Mouse (Mus musculus): ENCODE data around the gene Cfc1. TPM values are rescaled to one million over a fixed set of nuclear protein-coding genes. Genes with fewer than 3 reads are reported as not detected.
"Not testable (repeated sequence)": the region's sequence is repeated elsewhere in the genome, so short reads cannot be mapped to it uniquely, and the experiment has no call there.

The Cfc1 gene
- total RNA-seq (2021), result not detected in 2 replicates
- long read RNA-seq, result 0 reads

GRCm38 (mm10) chr1:34535043-34535698 is at the start of gene Cfc1:
TSS of gene Cfc1 (plus strand) at chr1:34535648.
- not testable (repeated sequence) for DNase-seq

DNA sequence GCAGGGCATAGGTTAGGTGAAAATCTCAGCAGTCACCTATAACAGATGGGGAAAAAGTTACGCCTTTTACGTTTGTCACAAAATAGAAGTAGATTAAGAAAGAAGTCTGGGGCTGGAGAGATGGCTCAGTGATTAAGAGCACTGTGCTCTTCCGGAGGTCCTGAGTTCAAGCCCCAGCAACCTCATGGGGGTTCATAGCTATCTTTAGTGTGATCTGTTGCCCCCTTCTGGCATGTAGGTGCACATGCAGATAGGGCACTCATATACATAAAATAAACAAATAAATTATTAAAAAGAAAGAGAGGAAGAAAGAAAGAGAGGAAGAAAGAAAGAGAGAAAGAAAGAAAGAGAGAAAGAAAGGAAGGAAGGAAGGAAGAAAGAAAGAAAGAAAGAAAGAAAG is 48.1 kb upstream of the Cfc1 start:
- no peak for DNase-seq

DNA sequence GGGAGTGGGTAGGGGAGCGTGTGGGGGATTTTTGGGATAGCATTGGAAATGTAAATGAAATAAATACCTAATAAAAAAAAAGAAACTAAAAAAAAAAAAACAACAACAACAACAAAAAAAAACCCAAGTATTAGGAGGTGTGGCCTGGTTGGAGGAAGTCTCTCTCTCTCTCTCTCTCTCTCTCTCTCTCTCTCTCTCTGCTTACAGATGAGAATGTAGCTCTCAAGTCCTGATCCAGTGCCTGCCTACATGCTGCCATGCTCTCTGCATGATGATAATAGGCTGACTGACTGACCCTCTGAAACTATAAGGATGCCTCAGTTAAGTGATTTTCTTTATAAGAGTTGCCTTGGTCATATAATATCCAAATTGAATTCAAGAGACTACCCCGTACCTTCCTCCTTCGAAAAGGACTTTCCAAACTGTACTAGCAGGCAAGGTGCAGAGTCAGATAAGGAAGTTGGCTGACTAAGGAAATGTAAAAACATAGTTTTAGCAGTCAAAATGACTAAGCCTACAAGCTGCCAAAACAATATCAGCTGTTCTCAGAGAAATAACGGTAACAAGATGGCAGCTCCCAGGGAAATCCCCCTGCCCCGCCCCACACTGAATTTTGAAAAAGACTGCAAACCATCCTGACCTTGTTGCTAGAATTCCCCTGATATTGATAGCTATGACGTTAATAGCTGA is 45.5 kb upstream of the Cfc1 start:
- no peak for DNase-seq

DNA sequence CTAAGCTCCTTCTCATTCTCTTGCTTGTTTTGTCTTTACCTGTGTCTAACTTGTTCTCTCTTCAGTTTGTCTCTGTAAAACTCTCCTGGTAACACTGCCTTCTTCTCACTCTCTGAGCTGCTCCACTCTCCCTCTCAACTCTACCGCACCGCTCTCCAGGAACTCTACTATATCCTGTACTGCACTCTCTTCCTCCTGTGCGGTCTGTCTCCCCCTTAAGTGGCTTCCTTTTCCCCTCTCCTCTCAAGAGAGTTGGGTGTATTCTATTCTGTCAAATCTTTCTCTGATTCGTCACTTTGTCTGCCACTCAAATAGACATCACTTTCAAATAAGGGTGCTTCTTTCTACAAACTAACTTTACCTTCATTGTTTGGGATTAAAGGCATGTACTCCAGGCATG is 44.0 kb upstream of the Cfc1 start:
- no peak for DNase-seq

GRCm38 (mm10) chr1:34502991-34503390 is 32.5 kb upstream of the Cfc1 start:
- no peak for DNase-seq

- DNase-seq, result no peak
Measured at GRCm38 (mm10) chr1:34505307-34505706, 30.1 kb upstream of the Cfc1 start.

DNA sequence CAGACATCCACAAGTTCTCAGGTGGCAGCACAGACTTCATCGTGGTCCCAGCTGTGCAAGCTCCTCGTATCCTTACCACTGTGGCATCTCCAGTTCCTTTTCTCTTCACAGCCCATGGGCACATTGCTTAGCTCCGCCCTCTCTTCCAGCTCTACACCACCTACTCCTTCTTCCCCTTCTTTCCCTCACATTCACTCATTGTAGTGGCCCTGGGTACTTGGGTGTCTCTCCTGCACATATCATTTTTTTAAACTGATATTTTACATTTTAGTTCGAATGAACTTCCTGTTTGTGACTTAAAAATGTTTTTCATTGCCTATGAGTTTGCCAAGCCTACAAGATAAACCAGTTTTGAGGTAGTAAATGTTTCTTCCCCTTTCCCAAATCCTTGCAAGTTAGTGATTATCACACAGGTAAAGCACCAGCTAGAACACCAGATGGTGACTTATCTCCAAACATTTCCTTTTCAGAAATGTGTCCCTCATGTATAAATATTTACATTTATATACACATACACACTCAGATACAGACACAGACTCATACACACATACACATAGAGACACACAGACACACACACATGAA is 29.4 kb upstream of the Cfc1 start:
- DNase-seq, result no peak

DNA sequence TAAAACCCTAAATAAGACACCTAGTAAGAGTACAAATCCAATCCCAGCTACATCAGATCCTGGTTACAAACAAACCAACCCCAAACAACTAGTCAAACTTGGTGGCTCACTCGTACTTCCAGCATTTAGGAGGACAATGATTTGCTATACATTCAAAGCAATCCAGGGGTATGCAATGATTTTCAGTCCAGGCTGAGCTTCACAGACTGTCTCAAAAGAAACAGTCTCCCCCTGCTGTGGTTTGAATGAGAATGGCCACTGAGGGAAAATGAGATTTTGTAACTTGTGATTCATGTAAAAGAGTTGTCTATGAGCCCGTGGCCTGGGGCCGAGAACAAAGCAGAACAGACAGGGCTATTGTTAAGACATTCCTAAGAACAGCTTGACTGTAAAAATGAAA is 27.5 kb upstream of the Cfc1 start:
- DNase-seq, result no peak

DNA sequence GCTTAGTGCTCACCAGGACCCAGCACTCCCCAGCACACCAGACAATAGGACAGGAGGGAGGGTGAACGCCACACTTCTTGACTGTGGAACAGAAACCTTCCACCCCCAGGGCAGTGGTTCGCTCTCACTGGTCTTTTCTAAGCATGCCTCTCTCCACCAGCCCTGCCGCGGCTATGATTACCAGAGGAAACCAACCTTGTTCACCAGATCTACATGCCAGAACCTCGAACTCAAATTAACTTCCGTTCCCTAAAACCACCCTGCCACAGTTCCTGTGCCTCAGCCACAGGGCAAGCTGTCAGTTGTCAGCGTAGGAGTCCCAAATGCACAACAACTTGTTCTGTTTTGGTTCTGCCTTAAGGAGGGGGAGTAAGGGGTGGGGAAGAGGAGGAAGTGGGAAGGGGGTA is 24.9 kb upstream of the Cfc1 start:
- DNase-seq, result no peak

GRCm38 (mm10) chr1:34511027-34511426 is 24.4 kb upstream of the Cfc1 start:
- DNase-seq, result peak; percentile 28

DNA sequence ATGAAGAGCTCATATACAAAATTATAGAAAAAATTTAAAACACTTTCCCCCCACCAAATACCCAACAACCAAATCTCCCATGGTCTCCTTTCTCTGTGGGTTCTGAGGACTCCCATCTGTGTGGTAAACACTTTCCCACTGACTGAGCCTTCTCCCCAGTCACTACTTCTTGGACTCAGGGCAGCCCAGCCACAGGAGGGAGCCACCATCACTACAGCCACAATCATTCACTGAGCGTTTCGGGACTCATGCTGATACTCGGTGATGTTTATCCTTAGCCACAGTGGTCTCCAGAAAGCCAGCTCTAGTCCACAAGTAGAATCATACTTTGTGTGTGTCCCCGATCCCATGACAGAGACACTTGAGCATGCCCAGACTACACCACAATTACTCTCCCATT is 22.4 kb upstream of the Cfc1 start:
- no peak for DNase-seq

GRCm38 (mm10) chr1:34516595-34516994 is 18.9 kb upstream of the Cfc1 start:
- DNase-seq, result no peak

GRCm38 (mm10) chr1:34517297-34517696 is 18.2 kb upstream of the Cfc1 start:
- DNase-seq, result not testable (repeated sequence)

DNA sequence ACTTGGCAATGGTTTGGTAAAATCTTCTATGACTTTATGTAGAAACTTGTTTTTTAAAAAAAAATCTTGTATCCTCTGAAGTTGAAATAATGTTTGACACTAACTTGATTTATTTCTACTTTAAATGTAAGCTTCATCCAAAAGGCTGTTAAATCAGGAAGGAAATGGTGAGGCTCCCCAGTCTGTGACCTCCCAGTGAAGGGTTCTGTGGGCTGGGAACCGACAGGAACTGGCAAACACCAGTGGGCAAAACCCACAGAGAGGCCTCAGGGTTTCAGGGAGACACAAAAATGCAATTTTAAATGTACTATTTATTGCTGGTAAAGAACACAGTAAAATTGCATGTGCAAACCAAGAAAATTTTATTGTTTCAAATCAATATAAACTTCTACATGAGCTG is 17.7 kb upstream of the Cfc1 start:
- not testable (repeated sequence) for DNase-seq

- DNase-seq, result no peak
Measured at GRCm38 (mm10) chr1:34518259-34518658, 17.2 kb upstream of the Cfc1 start.

GRCm38 (mm10) chr1:34522205-34522849 is 13.1 kb upstream of the Cfc1 start:
- DNase-seq, result no peak

- DNase-seq, result no peak
Measured at GRCm38 (mm10) chr1:34522850-34523244, 12.6 kb upstream of the Cfc1 start.

GRCm38 (mm10) chr1:34523647-34524046 is 11.8 kb upstream of the Cfc1 start:
- DNase-seq, result no peak

DNA sequence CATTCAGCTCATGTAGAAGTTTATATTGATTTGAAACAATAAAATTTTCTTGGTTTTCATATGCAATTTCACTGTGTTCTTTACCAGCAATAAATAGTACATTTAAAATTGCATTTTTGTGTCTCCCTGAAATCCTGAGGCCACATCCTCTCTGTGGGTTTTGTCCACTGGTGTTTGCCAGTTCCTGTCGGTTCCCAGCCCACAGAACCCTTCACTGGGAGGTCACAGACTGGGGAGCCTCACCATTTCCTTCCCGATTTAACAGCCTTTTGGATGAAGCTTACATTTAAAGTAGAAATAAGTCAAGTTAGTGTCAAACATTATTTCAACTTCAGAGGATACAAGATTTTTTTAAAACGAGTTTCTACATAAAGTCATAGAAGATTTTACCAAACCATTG is 874 bp upstream of the Cfc1 start:
- DNase-seq, result not testable (repeated sequence)

DNA sequence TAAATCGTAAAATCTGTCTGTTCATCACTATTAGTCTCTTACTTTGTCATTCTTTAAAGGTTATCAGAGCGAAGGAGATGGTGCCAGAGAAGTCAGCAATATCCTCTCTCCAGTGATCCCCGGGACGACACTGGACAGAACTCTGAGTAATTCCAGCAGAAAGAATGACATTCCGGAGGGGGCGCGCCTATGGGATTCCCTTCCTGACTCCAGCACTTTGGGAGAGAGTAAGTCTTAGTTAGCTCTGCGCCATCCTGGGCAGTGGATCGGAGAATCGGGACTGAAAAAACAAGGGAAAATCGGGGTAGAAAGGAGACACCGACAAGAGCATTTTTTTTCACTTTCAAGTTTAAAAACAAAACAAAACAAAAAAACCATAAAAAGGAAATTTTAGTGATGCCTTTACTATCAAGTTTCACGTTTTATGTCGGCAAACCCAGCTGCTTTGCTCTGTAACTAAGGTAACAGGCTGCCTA is 881 bp downstream of the Cfc1 start:
- DNase-seq, result no peak

- DNase-seq, result no peak
Measured at GRCm38 (mm10) chr1:34536767-34537485, 1.5 kb downstream of the Cfc1 start.

- no peak for DNase-seq
Measured at GRCm38 (mm10) chr1:34547074-34547473, 11.6 kb downstream of the Cfc1 start.

Measured in adrenal gland, postnatal 25 days (tissue).